Comparison of ENCODE assay signal across 7 mouse cellular contexts in genomic region chr4:135971805-135972555, GRCm38 (mm10). TPM values are rescaled to one million over a fixed set of nuclear protein-coding genes. Genes with fewer than 3 reads are reported as not detected.
DNase-seq lines count a peak whose midpoint lies in the region; ATAC-seq lines count a peak whose summit lies in the region.

No protein-coding gene starts in this region.

- H3K4me2 ChIP-seq in embryonic facial prominence, embryonic 13.5 days, result peak overlapping the region; percentile 97
- peak overlapping the region; percentile 88 for H3K4me2 ChIP-seq in intestine, embryonic 15.5 days (replicated peaks)
- H3K4me2 ChIP-seq in neural tube, embryonic 12.5 days (replicated peaks), result peak overlapping the region; percentile 99

- DNase-seq in spleen, adult 12 weeks (ENCODE audit: low spot score), result peak; percentile 7
- DNase-seq in spleen, postnatal 14 days (ENCODE audit: low spot score in 2 of 2), result no peak
- no peak for DNase-seq in embryo, embryonic 10.5 days (ENCODE audit: low spot score)
- DNase-seq in urinary bladder, postnatal 36 days (ENCODE audit: low spot score in 2 of 2), result no peak

- H3K4me1 ChIP-seq in embryonic facial prominence, embryonic 13.5 days, result peaks cover 22% of the 10 kb centered on the region
- H3K4me1 ChIP-seq in intestine, embryonic 15.5 days (replicated peaks), result peaks cover 27% of the 10 kb centered on the region
- peaks cover 22% of the 10 kb centered on the region for H3K4me1 ChIP-seq in neural tube, embryonic 12.5 days

- H3K27me3 ChIP-seq in embryonic facial prominence, embryonic 13.5 days, result no peaks in the 10 kb centered on the region
- H3K27me3 ChIP-seq in intestine, embryonic 15.5 days (replicated peaks), result no peaks in the 10 kb centered on the region
- no peaks in the 10 kb centered on the region for H3K27me3 ChIP-seq in neural tube, embryonic 12.5 days (replicated peaks)

- WGBS in embryonic facial prominence, embryonic 13.5 days, result under 1% methylated on average over 35 of the region's 35 CpGs
- under 1% methylated on average over 35 of the region's 35 CpGs for WGBS in intestine, embryonic 15.5 days
- under 1% methylated on average over 35 of the region's 35 CpGs for WGBS in neural tube, embryonic 12.5 days

- no peaks in the 10 kb centered on the region for H3K9me3 ChIP-seq in embryonic facial prominence, embryonic 13.5 days
- H3K9me3 ChIP-seq in intestine, embryonic 15.5 days, result no peaks in the 10 kb centered on the region
- H3K9me3 ChIP-seq in neural tube, embryonic 12.5 days, result no peaks in the 10 kb centered on the region

- 0 out of 2 replicates have a peak, but pooled peaks have one; percentile 1 for ATAC-seq in embryonic facial prominence, embryonic 13.5 days (ENCODE audit: insufficient number of reproducible peaks, insufficient read depth, low FRiP score, low TSS enrichment, low read depth)
- ATAC-seq in intestine, embryonic 15.5 days, result peak; percentile 44
- ATAC-seq in neural tube, embryonic 12.5 days (ENCODE audit: low FRiP score, low read depth), result peak; percentile 65

- H3K27ac ChIP-seq in embryonic facial prominence, embryonic 13.5 days, result peak overlapping the region; percentile 66
- H3K27ac ChIP-seq in intestine, embryonic 15.5 days, result peak overlapping the region; percentile 74
- no peak overlapping the region for H3K27ac ChIP-seq in neural tube, embryonic 12.5 days

- peaks cover 66% of the 10 kb centered on the region for H3K36me3 ChIP-seq in embryonic facial prominence, embryonic 13.5 days
- peaks cover 42% of the 10 kb centered on the region for H3K36me3 ChIP-seq in intestine, embryonic 15.5 days
- H3K36me3 ChIP-seq in neural tube, embryonic 12.5 days, result peaks cover 69% of the 10 kb centered on the region

- peak overlapping the region; percentile 95 for H3K9ac ChIP-seq in embryonic facial prominence, embryonic 13.5 days
- peak overlapping the region; percentile 95 for H3K9ac ChIP-seq in intestine, embryonic 15.5 days
- peak overlapping the region; percentile 93 for H3K9ac ChIP-seq in neural tube, embryonic 12.5 days

- H3K4me3 ChIP-seq in embryonic facial prominence, embryonic 13.5 days, result peak overlapping the region; percentile 99
- H3K4me3 ChIP-seq in intestine, embryonic 15.5 days (replicated peaks), result peak overlapping the region; percentile 94
- peak overlapping the region; percentile 100 for H3K4me3 ChIP-seq in neural tube, embryonic 12.5 days

RNA-seq across cellular contexts. Expression of gene Lypla2, which starts 0.4 kb away (rescaled TPM):
- polyA plus RNA-seq in embryonic facial prominence, embryonic 13.5 days (2015; fragmentation: Nextera tagmentation; extraction: Ambion mirVana), result 105 and 117 TPM in 2 replicates
- polyA plus RNA-seq in intestine, embryonic 15.5 days (2015; fragmentation: Nextera tagmentation; extraction: Ambion mirVana), result 99.4 and 108 TPM in 2 replicates
- polyA plus RNA-seq in neural tube, embryonic 12.5 days (2016; fragmentation: Nextera tagmentation; extraction: Ambion mirVana), result 189 and 194 TPM in 2 replicates

RNA-seq across cellular contexts. Expression of gene Gale, which starts 8.5 kb away (rescaled TPM):
- polyA plus RNA-seq in embryonic facial prominence, embryonic 13.5 days (2015; fragmentation: Nextera tagmentation; extraction: Ambion mirVana), result 34.6 and 38.5 TPM in 2 replicates
- 82.5 and 108 TPM in 2 replicates for polyA plus RNA-seq in intestine, embryonic 15.5 days (2015; fragmentation: Nextera tagmentation; extraction: Ambion mirVana)
- 34.8 and 38.9 TPM in 2 replicates for polyA plus RNA-seq in neural tube, embryonic 12.5 days (2016; fragmentation: Nextera tagmentation; extraction: Ambion mirVana)

RNA-seq across cellular contexts. Expression of gene Pithd1, which starts 15.1 kb away (rescaled TPM):
- polyA plus RNA-seq in embryonic facial prominence, embryonic 13.5 days (2015; fragmentation: Nextera tagmentation; extraction: Ambion mirVana), result 59.5 and 59.9 TPM in 2 replicates
- polyA plus RNA-seq in intestine, embryonic 15.5 days (2015; fragmentation: Nextera tagmentation; extraction: Ambion mirVana), result 51.6 TPM in 2 replicates
- polyA plus RNA-seq in neural tube, embryonic 12.5 days (2016; fragmentation: Nextera tagmentation; extraction: Ambion mirVana), result 63.2 and 63.3 TPM in 2 replicates

RNA-seq across cellular contexts. Expression of gene Hmgcl, which starts 25.7 kb away (rescaled TPM):
- polyA plus RNA-seq in embryonic facial prominence, embryonic 13.5 days (2015; fragmentation: Nextera tagmentation; extraction: Ambion mirVana), result 80.3 and 82.0 TPM in 2 replicates
- polyA plus RNA-seq in intestine, embryonic 15.5 days (2015; fragmentation: Nextera tagmentation; extraction: Ambion mirVana), result 105 and 113 TPM in 2 replicates
- 55.9 and 56.6 TPM in 2 replicates for polyA plus RNA-seq in neural tube, embryonic 12.5 days (2016; fragmentation: Nextera tagmentation; extraction: Ambion mirVana)

RNA-seq across cellular contexts. Expression of gene Eloa, which starts 49.6 kb away (rescaled TPM):
- polyA plus RNA-seq in embryonic facial prominence, embryonic 13.5 days (2015; fragmentation: Nextera tagmentation; extraction: Ambion mirVana), result 42.5 and 43.0 TPM in 2 replicates
- 34.3 and 34.4 TPM in 2 replicates for polyA plus RNA-seq in intestine, embryonic 15.5 days (2015; fragmentation: Nextera tagmentation; extraction: Ambion mirVana)
- polyA plus RNA-seq in neural tube, embryonic 12.5 days (2016; fragmentation: Nextera tagmentation; extraction: Ambion mirVana), result 32.1 and 35.0 TPM in 2 replicates

Comparison
In these comparisons a context has a peak if more than half of its experiments do, and no peak if none do; other contexts are left out.
1. ATAC-seq: peak in every context shown above with its lines; median percentile 65 in neural tube, embryonic 12.5 days; 44 in intestine, embryonic 15.5 days; 1 in embryonic facial prominence, embryonic 13.5 days.